Mouse (Mus musculus): ENCODE measurements at regions not wholly inside any gene's neighbourhood (a gene's known extent, or its start where the extent isn't known, plus 50 kb on each side); places are given as distances from the start of the nearest gene placed in this dataset.
A peak's percentile ranks its signal among the peaks of the same experiment; 100 is the strongest.

- WGBS = 43% methylated on average over 13 of the region's 13 CpGs
Observed at GRCm38 (mm10) chr1:41001154-41001949, 196.0 kb downstream of the Tmem182 start.

GRCm38 (mm10) chr1:41002006-41002405 lies 196.6 kb downstream of the Tmem182 start:
- Histone ChIP-seq H3K36me3 (no peaks in the 10 kb centered on the region), H3K27me3 (no peaks in the 10 kb centered on the region), H3K4me3 (replicated peaks) (no peak overlapping the region), H3K4me1 (peaks cover 7% of the 10 kb centered on the region; the same call in 1 of the 2 replicates), H3K9ac (no peak overlapping the region), H3K27ac (no peak overlapping the region), H3K4me2 (0 out of 2 replicates have a peak overlapping the region, but pooled peaks have one; percentile 19), H3K9me3 (replicated peaks) (no peaks in the 10 kb centered on the region)
- ATAC-seq (replicated peaks; ENCODE audit: low FRiP score) = 0 out of 2 replicates have a peak, but pooled peaks have one; percentile 36
- 39% methylated on average over 9 of the region's 9 CpGs for whole genome bisulfite sequencing

More at GRCm38 (mm10) chr1:41001154-41001949, 196.0 kb downstream of the Tmem182 start:
- no peaks in the 10 kb centered on the region for H3K9me3 ChIP-seq (replicated peaks)
- H3K27me3 ChIP-seq = no peaks in the 10 kb centered on the region
- ATAC-seq (replicated peaks; ENCODE audit: low FRiP score) = peak; percentile 74
- no peaks in the 10 kb centered on the region for H3K36me3 ChIP-seq
- no peak overlapping the region for H3K27ac ChIP-seq
- H3K4me3 ChIP-seq (replicated peaks) = no peak overlapping the region
- H3K9ac ChIP-seq = no peak overlapping the region
- 0 out of 2 replicates have a peak overlapping the region, but pooled peaks have one; percentile 19 for H3K4me2 ChIP-seq
- peaks cover 7% of the 10 kb centered on the region; the same call in 1 of the 2 replicates for H3K4me1 ChIP-seq

- Histone ChIP-seq H3K4me2 (no peak overlapping the region), H3K9ac (no peak overlapping the region), H3K4me3 (replicated peaks) (no peak overlapping the region), H3K4me1 (no peaks in the 10 kb centered on the region), H3K9me3 (replicated peaks) (no peaks in the 10 kb centered on the region), H3K36me3 (no peaks in the 10 kb centered on the region), H3K27me3 (no peaks in the 10 kb centered on the region), H3K27ac (no peak overlapping the region)
- WGBS = 78% methylated on average over 4 of the region's 4 CpGs
- ATAC-seq (replicated peaks; ENCODE audit: low FRiP score) = no peak
Observed at GRCm38 (mm10) chr1:41026943-41027342, 221.5 kb downstream of the Tmem182 start.

GRCm38 (mm10) chr1:41027540-41027978 lies 222.2 kb downstream of the Tmem182 start:
- Histone ChIP-seq H3K4me1 (no peaks in the 10 kb centered on the region), H3K36me3 (no peaks in the 10 kb centered on the region), H3K4me3 (replicated peaks) (no peak overlapping the region), H3K27ac (no peak overlapping the region), H3K27me3 (no peaks in the 10 kb centered on the region), H3K9ac (no peak overlapping the region), H3K9me3 (replicated peaks) (no peaks in the 10 kb centered on the region), H3K4me2 (no peak overlapping the region)
- ATAC-seq (replicated peaks; ENCODE audit: low FRiP score) = no peak
- WGBS = 58% methylated on average over 4 of the region's 4 CpGs

GRCm38 (mm10) chr1:41028021-41028420 lies 222.6 kb downstream of the Tmem182 start:
- Histone ChIP-seq H3K9ac (no peak overlapping the region), H3K27ac (no peak overlapping the region), H3K27me3 (no peaks in the 10 kb centered on the region), H3K9me3 (replicated peaks) (no peaks in the 10 kb centered on the region), H3K36me3 (no peaks in the 10 kb centered on the region), H3K4me3 (replicated peaks) (no peak overlapping the region), H3K4me2 (no peak overlapping the region), H3K4me1 (no peaks in the 10 kb centered on the region)
- WGBS = 89% methylated on average over 2 of the region's 2 CpGs
- ATAC-seq (replicated peaks; ENCODE audit: low FRiP score) = no peak

GRCm38 (mm10) chr1:41035085-41035880 lies 229.9 kb downstream of the Tmem182 start:
- H3K36me3 ChIP-seq = no peaks in the 10 kb centered on the region
- no peaks in the 10 kb centered on the region for H3K9me3 ChIP-seq (replicated peaks)
- H3K9ac ChIP-seq = no peak overlapping the region
- no peak overlapping the region for H3K27ac ChIP-seq
- no peaks in the 10 kb centered on the region for H3K27me3 ChIP-seq
- ATAC-seq (replicated peaks; ENCODE audit: low FRiP score) = no peak
- H3K4me1 ChIP-seq = no peaks in the 10 kb centered on the region
- H3K4me2 ChIP-seq = no peak overlapping the region
- H3K4me3 ChIP-seq (replicated peaks) = no peak overlapping the region
- WGBS = 49% methylated on average over 22 of the region's 22 CpGs

GRCm38 (mm10) chr1:41036940-41037339 lies 231.5 kb downstream of the Tmem182 start:
- 75% methylated on average over 12 of the region's 12 CpGs for WGBS
- Histone ChIP-seq H3K4me3 (replicated peaks) (no peak overlapping the region), H3K9ac (no peak overlapping the region), H3K27ac (no peak overlapping the region), H3K4me1 (no peaks in the 10 kb centered on the region), H3K36me3 (no peaks in the 10 kb centered on the region), H3K27me3 (no peaks in the 10 kb centered on the region), H3K4me2 (no peak overlapping the region), H3K9me3 (replicated peaks) (no peaks in the 10 kb centered on the region)
- no peak for ATAC-seq (replicated peaks; ENCODE audit: low FRiP score)

GRCm38 (mm10) chr1:41054426-41054955 lies 249.1 kb downstream of the Tmem182 start:
- Histone ChIP-seq H3K4me2 (no peak overlapping the region), H3K27ac (no peak overlapping the region), H3K27me3 (no peaks in the 10 kb centered on the region), H3K9me3 (replicated peaks) (no peaks in the 10 kb centered on the region), H3K36me3 (no peaks in the 10 kb centered on the region), H3K4me1 (no peaks in the 10 kb centered on the region), H3K9ac (no peak overlapping the region), H3K4me3 (replicated peaks) (no peak overlapping the region)
- 87% methylated on average over 5 of the region's 5 CpGs for WGBS
- no peak for ATAC-seq (replicated peaks; ENCODE audit: low FRiP score)

GRCm38 (mm10) chr1:41055761-41056160 lies 250.4 kb downstream of the Tmem182 start:
- H3K36me3 ChIP-seq = no peaks in the 10 kb centered on the region

GRCm38 (mm10) chr1:41065130-41065529 lies 259.7 kb downstream of the Tmem182 start:
- no peak for ATAC-seq (replicated peaks; ENCODE audit: low FRiP score)
- Histone ChIP-seq H3K4me1 (no peaks in the 10 kb centered on the region), H3K9me3 (replicated peaks) (no peaks in the 10 kb centered on the region), H3K27me3 (no peaks in the 10 kb centered on the region), H3K9ac (no peak overlapping the region), H3K36me3 (no peaks in the 10 kb centered on the region), H3K4me2 (no peak overlapping the region), H3K4me3 (replicated peaks) (no peak overlapping the region), H3K27ac (no peak overlapping the region)
- WGBS = 90% methylated on average over 10 of the region's 10 CpGs

More at GRCm38 (mm10) chr1:41055761-41056160, 250.4 kb downstream of the Tmem182 start:
- WGBS = 80% methylated on average over 10 of the region's 10 CpGs
- Histone ChIP-seq H3K4me1 (no peaks in the 10 kb centered on the region), H3K27ac (no peak overlapping the region), H3K4me2 (no peak overlapping the region), H3K9me3 (replicated peaks) (no peaks in the 10 kb centered on the region), H3K9ac (no peak overlapping the region), H3K27me3 (no peaks in the 10 kb centered on the region), H3K4me3 (replicated peaks) (no peak overlapping the region)
- ATAC-seq (replicated peaks; ENCODE audit: low FRiP score) = no peak

GRCm38 (mm10) chr1:41104869-41105268 lies 299.5 kb downstream of the Tmem182 start:
- 96% methylated on average over 5 of the region's 5 CpGs for WGBS
- Histone ChIP-seq H3K4me3 (replicated peaks) (no peak overlapping the region), H3K36me3 (no peaks in the 10 kb centered on the region)

More at GRCm38 (mm10) chr1:41104869-41105268, 299.5 kb downstream of the Tmem182 start:
- no peak overlapping the region for H3K27ac ChIP-seq
- ATAC-seq (replicated peaks; ENCODE audit: low FRiP score) = no peak
- H3K4me2 ChIP-seq = no peak overlapping the region
- H3K4me1 ChIP-seq = no peaks in the 10 kb centered on the region
- H3K9me3 ChIP-seq (replicated peaks) = no peaks in the 10 kb centered on the region
- H3K9ac ChIP-seq = no peak overlapping the region
- H3K27me3 ChIP-seq = no peaks in the 10 kb centered on the region

All from kidney, embryonic 15.5 days (tissue).